Mouse (Mus musculus): ENCODE measurements around the gene Sirt4.
"Not testable (repeated sequence)": the region's sequence is repeated elsewhere in the genome, so short reads cannot be mapped to it uniquely, and the experiment has no call there.

Sirt4 gene

DNA sequence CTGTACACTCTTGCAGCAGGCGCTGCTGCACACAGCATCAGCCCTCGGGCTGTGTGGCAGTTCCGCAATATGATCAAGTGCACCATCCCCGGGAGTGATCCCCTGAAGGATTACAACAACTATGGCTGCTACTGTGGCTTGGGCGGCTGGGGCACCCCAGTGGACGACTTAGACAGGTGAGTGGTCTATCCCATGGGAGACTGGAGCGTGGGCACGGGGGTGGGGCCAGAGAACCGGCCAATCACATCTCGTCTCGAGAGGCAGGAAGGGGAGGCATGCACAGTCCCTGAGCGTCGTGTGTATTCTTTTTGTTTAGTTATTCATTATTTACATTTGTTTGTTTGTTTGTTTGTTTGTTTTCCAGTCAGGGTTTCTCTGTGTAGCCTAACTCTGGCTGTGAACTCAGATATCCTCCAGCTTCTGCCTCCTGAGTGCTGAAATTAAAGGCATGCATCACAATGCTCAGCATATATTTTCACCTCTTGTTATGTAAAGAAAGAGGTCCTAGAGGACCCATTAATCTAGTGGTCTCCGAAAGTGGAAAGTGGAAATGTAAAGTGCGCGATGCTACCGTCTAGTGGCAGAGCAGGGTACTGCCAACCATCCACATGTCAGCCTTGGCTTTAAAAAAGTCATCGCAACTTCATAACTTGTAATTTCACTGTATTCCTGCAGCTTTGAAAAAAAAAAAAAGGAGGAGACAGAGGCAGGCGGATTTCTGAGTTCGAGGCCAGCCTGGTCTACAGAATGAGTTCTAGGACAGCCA is 13.6 kb downstream of the Sirt4 start:
- no peak for DNase-seq (ENCODE audit: low spot score)

- DNase-seq (ENCODE audit: low spot score), result no peak
These were observed 14.7 kb downstream of the Sirt4 start for GRCm38 (mm10) chr5:115469791-115470190.

GRCm38 (mm10) chr5:115465642-115466420 is 18.7 kb downstream of the Sirt4 start, which contains the start of gene Pla2g1b:
Pla2g1b (plus strand) TSS chr5:115466262.
- no peak for DNase-seq (ENCODE audit: low spot score)

DNA sequence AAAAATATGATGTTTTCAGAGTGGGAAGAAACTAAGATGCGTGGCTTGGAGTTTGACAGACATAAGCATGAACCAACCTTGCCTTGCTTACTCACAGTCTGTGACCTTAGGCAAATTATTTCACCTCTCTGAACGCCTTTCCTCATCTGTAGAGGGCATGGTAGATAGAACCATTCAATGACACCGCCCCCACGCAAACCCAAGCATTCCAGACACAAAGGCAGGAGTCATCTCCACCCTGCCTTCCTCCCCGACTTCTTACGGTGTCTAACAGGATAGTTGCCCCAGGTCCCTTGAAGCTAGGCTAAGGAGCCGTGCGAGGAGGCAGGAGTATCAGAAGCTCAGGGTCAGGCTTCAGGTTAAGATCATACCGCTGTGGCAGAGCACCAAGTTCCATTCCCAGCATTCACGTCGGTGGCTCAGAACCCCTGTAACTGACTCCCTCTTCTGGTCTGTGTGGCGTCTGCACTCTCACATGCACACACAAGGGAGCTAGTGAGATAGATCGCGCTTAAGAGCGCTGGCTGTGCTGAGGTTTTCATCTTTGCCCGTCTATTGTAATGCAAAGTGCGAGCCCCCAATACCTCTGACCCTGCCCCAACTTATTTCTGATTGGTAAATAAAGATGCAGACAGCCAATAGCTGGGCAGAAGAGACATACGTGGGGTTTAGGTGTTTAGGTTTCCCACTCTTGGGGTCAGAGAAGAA is 20.0 kb downstream of the Sirt4 start:
- no peak for DNase-seq (ENCODE audit: low spot score)

- peak; percentile 36 for DNase-seq (ENCODE audit: low spot score)
These were observed 25.6 kb downstream of the Sirt4 start for GRCm38 (mm10) chr5:115458918-115459317.

- no peak for DNase-seq (ENCODE audit: low spot score)
These were observed 28.7 kb downstream of the Sirt4 start for GRCm38 (mm10) chr5:115455838-115456237.

- DNase-seq (ENCODE audit: low spot score), result no peak
These were observed 30.0 kb downstream of the Sirt4 start for GRCm38 (mm10) chr5:115454422-115455090.

DNA sequence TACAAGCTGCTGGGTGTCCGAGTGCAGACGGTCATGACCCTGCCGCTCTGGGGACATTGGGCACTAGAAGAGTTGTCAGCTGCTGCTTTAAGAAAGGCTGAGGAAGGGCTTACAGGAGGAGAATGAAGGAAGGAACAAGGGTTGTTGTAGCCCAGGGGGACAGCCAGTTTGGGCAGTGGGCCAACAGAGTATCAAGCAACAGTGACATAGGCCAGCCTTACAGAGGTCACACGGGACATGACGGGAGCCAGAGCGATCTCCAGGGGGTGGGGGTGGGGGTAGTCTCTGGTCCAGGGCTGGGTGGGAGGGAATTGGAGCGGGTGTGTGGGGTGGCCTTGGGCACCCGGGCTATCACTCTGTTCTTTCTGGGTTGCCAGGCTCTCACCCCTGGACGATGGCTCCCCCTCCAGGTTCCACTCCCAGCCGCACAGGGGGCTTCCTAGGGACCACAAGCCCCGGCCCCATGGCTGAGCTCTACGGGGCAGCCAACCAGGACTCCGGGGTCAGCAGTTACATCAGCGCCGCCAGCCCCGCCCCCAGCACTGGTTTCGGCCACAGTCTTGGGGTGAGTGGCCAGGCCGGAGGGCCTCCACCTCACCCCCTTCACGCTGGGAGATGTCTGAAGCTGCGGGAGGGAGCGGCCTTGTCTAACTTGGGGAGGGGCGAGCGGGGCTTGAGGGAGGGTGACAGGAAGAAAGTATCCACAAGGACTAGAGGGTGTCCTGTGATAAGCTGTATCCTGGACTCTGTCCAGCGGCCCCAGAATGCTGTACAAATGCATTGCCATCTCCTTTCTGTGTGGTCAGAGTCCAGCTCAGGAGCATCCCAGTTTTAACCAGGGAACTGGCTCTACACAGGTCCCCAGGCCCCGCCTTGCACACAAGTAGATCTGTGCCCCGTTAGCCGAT is 33.9 kb downstream of the Sirt4 start:
- peak; percentile 9 for DNase-seq (ENCODE audit: low spot score)

- no peak for DNase-seq (ENCODE audit: low spot score)
These were observed 35.3 kb downstream of the Sirt4 start for GRCm38 (mm10) chr5:115449247-115449646.

DNA sequence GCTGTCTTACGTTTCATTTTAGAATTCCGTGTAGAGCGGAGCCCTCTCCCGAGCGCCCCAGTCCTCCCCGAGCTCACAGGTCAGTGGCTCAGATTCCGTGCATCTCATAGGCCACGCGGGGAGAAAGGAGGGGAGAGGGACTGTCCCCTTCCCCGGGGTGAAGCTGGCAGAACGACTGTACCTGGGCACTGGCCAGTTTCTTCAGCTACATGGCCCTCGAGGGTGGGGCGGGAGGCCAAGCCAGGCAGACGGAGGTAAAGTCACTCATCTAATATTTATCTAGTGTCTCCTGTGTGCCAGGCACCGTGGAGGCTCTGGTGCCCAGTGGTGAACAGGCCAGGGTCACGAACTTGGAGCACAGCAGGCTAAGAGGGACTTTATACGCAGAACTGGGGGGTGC is 37.4 kb downstream of the Sirt4 start:
- DNase-seq (ENCODE audit: low spot score), result no peak

GRCm38 (mm10) chr5:115444130-115444529 is 40.4 kb downstream of the Sirt4 start:
- DNase-seq (ENCODE audit: low spot score), result no peak

DNA sequence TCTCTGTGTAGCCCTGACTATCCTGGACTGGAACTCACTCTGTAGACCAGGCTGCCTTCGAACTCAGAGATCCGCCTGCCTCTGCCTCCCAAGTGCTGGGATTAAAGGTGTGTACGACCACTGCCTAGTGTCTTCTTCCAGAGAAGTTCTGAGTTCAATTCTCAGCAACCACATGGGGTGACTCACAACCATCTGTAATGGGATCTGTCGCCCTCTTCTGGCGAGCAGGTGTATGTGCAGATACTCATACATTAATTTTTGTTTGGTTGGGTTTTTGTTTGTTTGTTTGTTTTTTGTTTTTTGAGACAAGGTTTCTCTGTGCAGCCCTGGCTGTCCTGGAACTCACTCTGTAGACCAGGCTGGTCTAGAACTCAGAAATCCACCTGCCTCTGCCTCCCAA is 41.9 kb downstream of the Sirt4 start:
- not testable (repeated sequence) for DNase-seq (ENCODE audit: low spot score)

DNA sequence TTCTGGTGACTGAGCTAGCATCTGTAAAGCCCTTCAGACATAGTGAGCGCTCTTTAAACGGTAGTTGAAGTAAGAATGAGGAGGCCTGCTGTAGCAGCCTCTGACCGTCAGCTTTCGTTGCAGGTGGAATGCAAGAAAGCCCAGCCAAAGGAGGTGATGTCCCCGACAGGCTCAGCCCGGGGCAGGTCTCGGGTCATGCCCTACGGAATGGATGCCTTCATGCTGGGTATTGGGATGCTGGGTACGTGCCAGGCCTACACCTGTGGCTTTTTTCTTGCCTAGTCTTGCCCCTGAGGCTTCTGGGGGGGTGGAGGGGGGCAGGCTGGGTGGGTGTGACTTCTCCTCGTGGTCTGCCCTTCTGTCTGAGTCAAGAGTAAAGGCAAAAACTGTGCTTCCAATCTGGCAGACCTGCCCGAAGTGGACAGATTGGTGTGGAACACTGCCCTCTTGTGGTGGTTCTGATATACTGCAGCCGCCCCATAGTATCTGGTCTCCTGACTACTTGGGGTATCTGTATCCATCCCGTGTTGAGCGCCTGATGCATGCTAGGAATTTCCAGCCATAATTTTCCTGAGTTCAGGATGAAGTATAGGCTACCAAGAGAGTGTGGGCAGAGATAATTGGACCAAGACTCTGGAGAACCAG is 43.2 kb downstream of the Sirt4 start:
- peak; percentile 65 for DNase-seq (ENCODE audit: low spot score)

GRCm38 (mm10) chr5:115438667-115439066 is 45.9 kb downstream of the Sirt4 start:
- no peak for DNase-seq (ENCODE audit: low spot score)

DNA sequence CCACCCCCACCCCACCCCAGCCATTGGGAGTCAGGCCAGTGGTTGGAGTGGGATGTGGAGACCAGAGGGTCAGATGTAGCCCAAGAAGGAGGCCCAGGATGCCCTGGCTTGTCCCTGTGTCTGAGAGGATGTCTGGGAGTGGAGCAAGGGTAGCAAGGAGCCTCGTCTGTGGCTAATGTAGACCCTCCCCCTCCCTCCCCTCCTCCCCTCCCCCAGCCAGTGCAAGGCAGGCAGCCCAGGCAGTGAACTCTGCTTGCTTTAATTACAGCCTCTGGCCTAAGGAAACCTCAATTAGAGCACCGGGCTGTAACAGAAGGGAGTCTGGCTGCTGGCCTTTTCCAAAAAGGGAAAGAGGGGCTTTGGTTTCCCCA is 46.6 kb downstream of the Sirt4 start:
- DNase-seq (ENCODE audit: low spot score), result peak; percentile 28

DNA sequence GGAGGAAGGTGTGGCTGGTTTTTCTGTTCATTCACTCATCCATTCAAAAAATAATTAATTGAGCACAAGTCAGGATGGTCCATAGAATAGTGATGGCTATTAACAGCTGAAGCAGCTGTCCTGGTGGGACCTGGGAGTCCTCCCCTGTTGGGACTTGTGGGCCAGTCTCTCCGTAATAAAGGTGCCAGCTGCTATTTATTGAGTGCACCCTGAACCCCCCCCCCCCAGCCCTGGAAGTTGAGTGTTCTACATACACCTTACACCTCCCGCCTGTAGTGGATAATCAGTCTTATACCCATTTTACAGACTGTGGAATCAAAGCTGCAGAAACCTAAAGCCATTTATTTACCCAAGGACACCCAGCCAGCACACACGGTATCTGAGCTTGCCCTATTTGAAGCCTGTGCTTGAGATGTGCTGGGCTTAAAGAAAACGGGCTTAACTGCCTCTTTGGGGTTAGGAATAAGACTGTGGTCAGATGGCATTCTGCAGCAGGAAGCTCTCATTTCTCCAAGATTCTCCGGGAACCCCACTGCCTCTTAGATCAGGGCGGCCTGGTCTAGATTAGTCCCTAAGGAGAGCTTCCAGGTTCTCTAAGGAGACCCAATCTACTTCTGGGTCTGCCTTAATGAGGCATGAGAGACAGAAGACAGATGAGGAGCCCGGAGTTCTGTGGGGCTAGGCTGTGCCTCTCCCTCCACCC is 47.1 kb downstream of the Sirt4 start:
- DNase-seq (ENCODE audit: low spot score), result no peak

- DNase-seq (ENCODE audit: low spot score), result peak; percentile 72
These were observed 48.0 kb downstream of the Sirt4 start for GRCm38 (mm10) chr5:115436421-115437124.

GRCm38 (mm10) chr5:115435755-115436379 is 48.7 kb downstream of the Sirt4 start:
- no peak for DNase-seq (ENCODE audit: low spot score)
